Mouse (Mus musculus): Measurements from ENCODE around the gene Zcchc13. TPM values are rescaled to one million over a fixed set of nuclear protein-coding genes. Genes with fewer than 3 reads are reported as not detected.

The Zcchc13 gene
- total RNA-seq (2015) (not detected in 2 replicates), total RNA-seq (2017) (not detected in 2 replicates)

DNA sequence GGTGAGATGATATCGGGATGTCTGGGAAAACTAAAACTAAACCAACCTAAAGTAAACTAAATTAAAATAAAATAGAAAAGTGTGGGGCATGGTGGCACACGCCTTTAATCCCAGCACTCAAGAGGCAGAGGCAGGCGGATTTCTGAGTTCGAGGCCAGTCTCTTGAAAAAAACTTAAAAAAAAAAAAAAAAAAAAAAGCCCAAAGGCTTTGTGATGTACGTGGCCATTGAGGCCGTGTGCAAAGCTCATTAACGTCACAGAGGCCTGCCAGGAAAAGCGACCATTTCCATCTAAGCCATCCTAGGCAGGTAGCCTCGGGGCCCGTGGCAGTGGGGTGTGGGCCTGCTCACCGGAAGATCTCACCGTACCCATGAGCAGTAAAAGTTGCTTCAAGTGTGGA, at the start of gene Zcchc13:
Zcchc13 (plus strand) TSS at position 284 of the 400 bp plus-strand sequence.
- no peak for ATAC-seq (replicated peaks; ENCODE audit: poor library complexity)

DNA sequence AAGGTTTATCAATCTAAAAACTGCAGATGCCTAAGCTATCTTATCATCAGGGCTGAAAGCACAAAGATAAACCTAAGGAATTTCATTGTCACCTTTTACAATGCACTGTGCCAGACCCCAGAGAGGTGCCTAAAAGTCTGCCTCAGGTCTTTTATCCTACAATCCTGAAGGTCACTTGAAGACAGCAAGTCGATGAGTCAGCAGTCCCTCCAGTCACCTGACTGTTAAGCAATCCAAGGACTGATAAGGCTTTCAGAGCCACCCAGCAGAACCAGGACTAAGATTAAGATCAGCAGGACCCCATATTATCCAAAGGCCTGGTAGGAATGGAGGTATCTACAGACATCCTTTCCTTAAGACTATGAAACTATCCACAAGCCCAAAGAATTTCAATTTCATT, 46.1 kb upstream of the Zcchc13 start:
- peak; percentile 26; the same call in 1 of the 2 replicates for ATAC-seq (replicated peaks; ENCODE audit: poor library complexity)

DNA sequence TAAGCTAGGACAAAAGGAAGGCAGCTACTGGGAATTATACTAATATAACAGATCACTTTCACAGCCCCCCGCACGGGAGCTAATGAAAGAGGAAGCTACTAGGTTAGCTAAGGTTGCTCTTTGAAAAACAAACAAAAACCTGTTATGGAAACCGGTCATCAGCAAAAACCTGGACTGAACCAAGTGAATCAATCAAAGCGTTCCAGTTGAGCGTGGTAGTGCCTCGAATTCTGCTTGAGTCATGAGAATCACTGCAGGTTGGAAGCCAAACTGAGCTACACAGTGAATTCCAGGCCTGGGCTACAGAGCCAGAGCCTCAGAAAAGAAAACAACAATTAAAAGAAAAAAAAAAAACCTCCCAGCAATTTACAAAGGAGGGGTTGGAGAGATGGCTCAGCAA, 38.3 kb upstream of the Zcchc13 start:
- ATAC-seq (replicated peaks; ENCODE audit: poor library complexity) = no peak

DNA sequence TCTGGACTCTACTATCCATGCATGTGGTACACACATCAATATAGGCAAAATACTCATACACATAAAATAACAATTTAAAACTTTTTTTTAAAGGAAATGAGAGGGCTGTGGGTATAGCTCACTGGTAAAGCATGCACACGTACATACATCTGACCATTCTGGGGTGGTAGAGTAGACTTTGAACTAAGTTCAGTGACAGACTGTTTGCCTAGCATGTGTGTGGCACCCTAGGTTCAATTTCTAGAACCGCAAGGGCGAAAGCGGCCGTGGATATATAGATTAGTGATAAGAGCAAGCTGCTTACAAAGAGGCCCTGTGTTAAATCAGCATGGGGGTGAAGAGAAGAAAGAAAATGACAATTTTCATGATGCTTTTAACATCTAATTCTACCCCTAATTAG, 27.8 kb upstream of the Zcchc13 start:
- no peak for ATAC-seq (replicated peaks; ENCODE audit: poor library complexity)

DNA sequence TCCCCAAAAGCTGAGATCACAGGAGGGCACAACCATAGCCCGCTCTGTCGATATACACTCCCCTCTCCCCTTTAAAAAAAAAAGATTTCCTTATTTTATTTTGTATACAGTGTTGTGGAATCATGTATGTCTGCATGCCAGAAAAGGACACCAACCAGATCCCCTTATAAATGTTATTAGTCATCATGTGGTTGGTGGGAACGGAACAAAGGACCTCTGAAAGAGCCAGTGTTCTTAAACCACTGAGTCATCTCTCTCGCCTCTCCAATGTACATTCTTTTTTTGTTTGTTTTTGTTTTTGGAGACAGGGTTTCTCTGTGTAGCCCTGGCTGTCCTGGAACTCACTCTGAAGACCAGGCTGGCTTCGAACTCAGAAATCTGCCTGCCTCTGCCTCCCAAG, 26.2 kb upstream of the Zcchc13 start:
- ATAC-seq (replicated peaks; ENCODE audit: poor library complexity) = no peak

DNA sequence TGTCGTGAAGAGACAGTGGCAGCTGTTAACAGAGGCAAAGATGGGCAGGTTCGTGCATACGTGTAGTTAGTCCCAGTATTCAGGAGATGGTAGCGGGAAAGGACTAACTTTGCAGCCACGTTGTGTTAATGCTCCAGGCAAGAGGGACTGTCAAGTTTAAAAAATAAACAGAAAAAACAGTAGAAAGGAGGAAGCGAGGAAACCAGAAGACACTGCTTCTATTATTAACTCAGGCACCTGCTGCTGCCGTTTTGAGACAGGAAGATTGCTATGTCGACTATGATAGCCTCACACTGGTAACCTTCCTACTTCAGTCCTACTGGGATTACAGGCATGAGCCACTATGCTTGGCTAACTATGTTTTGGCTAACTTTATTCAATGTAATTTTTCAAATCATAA, 24.9 kb upstream of the Zcchc13 start:
- no peak for ATAC-seq (replicated peaks; ENCODE audit: poor library complexity)

DNA sequence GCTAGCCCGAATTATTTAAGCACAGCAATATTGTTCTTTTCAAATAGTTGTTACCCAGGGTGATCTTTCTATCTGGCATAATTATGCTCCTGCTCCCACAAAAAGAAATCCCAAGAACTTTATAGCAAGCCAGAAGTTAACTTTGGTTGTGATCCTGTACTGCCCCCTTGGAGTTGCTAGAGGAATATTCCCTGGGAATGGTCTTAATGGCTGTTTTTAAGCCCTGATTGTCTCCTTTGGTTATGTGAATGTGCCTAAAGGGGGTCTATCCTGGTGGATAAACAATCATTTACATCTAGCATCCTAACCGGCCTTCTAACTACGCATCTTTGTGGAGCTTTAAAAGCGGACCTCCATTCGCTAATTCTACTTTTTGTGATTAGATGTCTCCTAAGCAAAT, 20.0 kb upstream of the Zcchc13 start:
- ATAC-seq (replicated peaks; ENCODE audit: poor library complexity) = no peak

DNA sequence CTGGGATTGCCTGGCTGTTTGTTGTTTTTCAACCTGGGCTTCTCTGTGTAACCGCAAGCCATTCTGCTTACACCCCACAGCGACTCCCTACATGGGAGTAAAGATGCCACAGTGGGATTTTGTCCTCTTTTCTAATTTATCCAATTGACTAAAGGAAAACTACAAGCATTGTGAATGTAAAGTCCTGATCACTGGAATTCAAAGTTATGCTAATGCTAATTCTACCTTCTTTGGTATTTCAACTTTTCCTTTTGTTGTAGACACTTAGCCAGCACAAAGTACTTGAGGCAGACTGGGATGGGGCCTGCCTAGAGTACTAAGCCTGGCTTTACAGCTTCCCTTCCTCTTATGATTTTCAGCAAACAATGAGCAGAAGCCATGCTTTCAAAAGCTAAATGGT, 18.9 kb upstream of the Zcchc13 start:
- no peak for ATAC-seq (replicated peaks; ENCODE audit: poor library complexity)

DNA sequence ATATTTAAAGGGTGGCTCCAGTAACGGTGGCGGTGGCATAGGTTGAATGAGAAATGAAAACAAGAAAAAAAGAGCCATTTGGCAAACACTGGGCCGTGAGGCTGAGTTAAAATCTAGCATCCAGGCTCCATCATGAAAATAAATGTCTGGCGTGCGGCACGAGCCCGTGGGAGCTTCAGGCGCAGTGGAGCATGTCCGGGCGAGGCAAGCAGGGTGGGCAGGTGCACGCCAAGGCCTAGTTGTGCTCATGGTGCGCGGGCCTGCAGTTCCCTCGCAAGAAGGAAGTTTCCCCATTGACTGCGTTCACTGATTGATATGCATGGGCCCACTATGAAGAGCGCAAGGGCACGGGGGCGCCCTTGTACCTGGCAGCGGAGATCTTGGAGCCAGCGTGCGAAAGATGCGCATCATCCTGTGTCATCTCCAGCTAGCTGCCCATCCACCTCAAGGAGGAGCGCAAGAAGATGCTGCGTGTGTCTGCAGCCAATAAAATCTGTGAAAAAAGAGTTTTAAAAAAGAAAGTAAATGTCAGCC, 15.6 kb upstream of the Zcchc13 start:
- ATAC-seq (replicated peaks; ENCODE audit: poor library complexity) = no peak

DNA sequence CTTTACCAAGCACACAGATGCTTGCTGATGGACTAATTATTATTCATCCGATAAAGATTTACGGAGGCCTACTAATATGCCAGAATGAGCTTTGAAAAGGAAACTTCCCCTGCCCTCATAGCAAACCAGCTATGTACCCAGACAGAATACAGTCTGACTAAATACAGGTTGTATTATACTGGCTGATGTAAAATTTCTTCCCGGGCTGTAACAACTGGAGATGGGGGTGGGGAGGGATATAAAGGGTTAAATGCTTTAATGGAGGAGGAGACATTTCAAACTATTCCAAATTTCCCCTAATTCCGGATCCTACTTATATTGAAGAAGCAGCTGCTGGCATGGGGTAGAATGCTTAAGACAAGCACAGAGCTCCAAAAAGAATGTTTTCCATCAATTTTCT, 14.9 kb upstream of the Zcchc13 start:
- no peak for ATAC-seq (replicated peaks; ENCODE audit: poor library complexity)

DNA sequence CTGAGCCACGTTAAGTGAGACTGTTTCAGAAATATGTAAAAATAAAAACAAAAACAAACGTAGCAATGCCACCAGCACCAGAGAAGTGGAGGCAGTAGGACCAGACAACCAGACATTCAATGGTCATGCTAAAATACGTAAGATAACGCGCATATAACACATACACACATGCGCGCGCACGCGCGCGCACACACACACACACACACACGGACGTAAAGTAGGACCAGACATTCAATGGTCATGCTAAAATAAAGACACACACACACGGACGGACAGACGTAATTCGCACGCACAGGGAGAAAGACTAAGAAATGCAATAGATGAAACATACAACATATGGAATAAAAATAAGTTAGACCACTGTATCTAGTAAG, 14.2 kb upstream of the Zcchc13 start:
- ATAC-seq (replicated peaks; ENCODE audit: poor library complexity) = peak; percentile 62

DNA sequence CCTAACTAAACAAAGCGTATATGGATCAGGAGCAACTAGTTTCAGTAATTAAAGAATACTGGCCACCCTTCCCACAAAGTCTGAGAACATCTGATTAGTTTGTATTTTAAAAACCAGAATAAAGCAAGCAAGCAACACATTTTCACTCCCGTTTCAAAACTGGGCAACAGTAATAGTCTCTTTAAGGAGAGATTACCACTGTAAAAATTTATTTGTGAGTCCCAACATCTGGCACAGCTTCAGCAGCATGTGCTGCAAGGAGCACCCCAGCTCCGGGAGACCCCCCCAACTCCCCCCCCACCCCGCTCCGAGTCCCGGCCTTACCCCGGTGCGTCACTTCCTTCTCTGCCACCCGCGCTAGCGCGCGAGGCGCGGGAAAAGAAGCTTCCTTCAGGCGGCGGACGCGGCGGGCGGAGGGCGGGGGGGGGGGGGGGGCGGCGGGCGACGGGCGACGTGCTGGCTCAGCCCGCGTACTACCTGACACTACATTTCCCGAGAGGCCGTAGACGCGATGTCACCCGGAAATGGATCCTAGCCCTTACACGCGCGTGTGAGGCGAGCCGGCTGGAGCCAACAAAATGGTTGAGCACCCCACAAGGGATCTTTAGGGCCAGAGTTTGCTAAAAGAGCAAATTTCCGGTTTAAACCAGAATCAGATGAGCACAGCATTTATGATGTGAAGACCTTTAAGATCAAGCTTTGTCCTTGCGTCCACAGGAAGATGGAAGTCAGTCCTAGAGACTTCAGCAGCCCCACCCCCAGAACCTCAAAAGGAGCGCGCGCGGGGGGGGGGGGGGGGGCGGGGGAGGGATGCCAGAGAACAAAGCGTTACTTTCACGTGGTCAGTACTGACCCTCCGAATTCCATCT, 13.6 kb upstream of the Zcchc13 start:
- ATAC-seq (replicated peaks; ENCODE audit: poor library complexity) = peak; percentile 85

DNA sequence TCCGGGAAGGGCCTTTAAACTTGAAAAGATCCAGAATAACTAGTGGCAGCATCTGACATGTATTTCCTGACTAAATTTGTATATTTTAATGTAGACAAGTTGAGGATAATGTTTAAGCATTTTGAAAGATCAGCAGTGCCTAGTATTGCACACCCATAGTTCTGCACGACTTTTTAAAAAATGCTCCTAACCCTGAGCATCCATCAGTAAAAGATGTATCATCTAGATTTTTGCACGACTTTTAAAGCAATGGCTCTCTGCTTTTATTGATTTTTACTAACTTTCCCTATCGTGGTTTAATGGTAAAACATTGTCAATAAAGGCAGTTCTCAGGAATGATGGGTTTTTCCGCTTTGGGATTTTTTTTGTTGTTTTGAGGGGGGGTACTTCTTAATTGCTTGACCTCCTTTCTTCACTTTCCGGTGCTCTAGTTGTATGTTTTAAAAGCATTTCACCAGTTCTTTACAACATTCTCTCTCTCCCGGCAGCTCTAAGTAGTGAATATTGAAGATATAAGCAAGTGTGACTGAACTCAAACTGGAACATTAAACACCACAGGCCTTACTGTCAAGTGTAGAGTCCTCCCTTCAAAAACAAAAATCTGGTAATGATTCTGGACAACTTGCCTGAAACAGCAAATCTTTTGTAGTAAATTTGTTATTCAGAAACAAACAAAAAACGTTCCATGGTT, 12.8 kb upstream of the Zcchc13 start:
- no peak for ATAC-seq (replicated peaks; ENCODE audit: poor library complexity)

DNA sequence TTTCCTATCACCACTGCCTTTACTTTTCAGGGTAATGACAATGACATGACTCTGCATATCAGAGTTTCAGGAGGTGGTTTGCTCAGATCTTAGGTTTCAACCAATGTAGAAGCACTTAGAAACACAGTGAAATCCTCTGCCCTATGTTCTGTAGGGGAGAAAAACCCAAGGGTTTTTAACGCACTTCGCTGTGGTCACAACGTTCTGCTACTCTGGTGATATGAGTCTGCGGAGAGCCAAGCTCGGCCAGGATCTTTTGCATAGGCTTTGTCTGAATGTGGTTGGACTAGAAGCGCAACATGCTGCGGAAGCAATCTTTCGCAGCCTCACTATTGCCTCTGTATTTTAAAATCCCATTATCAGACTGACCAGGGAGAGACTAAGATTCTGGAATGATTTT, 8.6 kb upstream of the Zcchc13 start:
- peak; percentile 16 for ATAC-seq (replicated peaks; ENCODE audit: poor library complexity)

DNA sequence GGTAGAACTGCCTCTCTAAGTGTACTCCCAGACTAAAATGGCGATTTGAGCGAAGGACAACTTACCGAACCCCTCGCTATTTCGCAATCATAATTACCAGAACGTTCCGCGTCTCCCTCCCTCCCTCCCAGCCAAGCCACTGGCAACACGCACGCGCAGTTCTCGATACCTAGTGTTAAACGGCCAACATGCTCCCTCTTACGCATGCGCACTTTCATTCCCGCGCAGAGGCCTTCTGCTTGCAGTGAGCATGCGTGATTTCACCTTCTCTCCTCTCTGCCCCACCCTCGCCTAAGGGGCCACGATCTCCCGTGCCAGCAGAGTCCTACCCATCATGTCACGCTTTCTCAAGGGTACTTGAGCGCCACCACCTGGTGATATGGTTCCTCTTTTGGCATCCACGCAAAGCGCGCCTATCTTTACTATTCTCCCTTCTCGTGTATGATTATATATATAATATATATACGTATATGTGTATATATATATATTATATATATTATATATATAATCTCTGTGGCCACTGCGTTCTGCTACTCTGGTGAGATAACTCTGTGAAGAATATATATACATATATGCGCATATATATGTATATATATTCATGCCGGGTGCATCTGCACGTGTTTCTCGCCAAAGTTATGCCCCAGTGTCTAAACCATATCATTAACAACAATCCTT, 8.0 kb upstream of the Zcchc13 start:
- ATAC-seq (replicated peaks; ENCODE audit: poor library complexity) = peak; percentile 92

DNA sequence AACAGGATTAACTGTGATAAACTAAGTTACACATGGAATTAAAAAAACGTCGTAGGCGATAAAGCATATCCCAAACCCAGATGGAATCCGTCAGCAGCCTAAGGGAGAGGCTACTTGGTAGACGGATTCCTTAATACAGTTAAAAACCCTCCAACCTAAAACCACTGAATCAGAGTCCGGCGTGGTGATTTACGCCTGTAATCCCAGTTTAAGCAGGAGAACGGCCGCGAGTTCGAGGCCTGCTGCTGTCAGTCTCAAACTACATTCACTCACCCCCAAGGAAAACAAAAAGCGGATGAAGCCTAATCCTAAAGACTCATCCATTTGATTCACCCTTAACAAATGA, 7.5 kb upstream of the Zcchc13 start:
- no peak for ATAC-seq (replicated peaks; ENCODE audit: poor library complexity)

DNA sequence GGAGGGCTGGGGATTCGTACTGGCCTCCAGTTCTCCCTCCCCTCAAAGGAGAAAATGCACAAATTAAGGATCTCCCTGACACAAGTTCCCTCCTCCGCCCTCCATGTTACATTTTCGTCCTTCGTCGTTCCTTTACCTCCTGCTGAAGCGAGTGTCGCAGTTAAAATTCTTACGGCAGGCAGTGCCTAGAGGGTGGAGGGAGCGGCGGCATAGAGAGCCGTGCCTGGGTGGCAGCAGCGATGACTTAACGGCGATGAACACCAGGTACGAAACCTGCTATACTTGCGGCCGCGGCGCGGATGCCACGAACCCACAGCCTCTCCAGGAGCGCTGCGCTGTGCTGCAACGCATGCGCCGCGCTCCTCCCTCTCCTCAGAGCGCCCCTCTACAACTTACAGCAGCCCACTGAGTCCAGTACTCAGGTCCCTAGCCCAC, 7.0 kb upstream of the Zcchc13 start:
- peak; percentile 15; the same call in 1 of the 2 replicates for ATAC-seq (replicated peaks; ENCODE audit: poor library complexity)

DNA sequence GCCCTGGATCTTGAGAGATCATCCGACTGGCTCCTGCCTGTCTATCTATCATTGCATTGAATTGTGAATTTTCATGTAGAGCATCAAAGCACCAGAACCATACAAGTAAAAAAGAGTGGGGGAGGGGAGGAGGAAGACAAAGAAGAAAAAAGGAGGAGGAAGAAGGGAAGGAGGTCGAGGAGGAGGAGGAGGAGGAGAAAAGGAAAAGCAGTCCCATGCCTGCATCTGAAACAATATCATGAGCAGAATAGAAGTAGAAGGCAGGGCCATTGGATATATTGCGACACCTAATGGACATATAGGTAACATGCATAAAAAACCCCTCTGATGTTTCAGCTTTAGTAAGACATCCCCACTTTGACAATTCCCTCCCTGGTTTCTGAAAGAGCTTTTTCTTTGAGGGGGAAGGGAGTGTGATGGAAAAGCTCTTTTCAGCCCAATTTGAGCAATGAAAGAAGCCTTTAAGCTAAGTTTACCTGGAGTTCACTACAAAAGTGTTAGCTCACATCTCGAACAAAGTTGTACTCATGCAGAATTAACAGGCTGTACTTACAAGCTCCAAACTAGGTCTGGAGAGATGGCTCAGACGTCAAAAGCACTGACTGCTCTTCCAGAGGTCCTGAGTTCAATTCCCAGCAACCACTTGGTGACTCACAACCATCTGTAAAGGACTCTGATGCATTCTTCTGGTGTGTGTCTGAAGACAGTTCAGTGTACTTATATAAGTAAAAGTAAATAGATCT, 5.8 kb upstream of the Zcchc13 start:
- 0 out of 2 replicates have a peak, but pooled peaks have one; percentile 32 for ATAC-seq (replicated peaks; ENCODE audit: poor library complexity)

DNA sequence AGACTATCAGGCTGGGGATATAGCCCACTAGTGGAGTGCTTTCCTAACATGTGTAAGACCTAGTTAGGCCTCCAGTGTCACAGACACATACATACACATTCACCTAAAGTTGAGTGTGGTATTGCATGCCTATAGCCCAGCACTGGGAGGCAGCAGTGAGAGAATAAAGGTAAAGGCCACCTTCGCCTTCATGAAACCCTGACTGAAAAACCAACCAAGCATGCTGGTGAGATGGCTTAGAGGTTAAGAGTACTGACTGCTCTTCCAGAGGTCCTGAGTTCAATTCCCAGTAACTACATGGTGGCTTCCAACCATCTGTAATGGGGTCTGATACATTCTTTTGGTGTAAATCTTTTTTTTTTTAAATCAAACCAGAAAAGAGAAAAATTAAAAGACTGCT, 1.5 kb upstream of the Zcchc13 start:
- ATAC-seq (replicated peaks; ENCODE audit: poor library complexity) = peak; percentile 48; the same call in 1 of the 2 replicates

DNA sequence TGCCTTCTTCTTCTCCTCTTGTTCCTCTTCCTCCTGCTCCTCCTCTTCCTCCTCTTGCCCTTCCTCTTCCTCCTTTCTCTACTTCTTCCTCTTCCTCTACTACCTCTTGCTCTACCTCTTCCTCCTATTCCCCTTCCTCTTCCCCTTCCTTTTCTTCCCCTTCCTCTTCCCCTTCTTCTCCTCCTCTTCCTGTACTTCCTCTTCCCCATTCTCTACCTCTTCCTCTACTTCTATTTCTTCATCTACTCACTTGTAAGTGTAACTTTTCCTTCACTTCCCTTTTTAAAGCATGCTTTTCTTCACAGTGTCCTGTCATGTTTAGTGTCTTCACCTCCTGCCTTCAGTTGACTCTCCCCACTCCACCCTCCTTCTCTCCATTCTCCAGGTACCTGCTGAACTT, 3.5 kb downstream of the Zcchc13 start:
- ATAC-seq (replicated peaks; ENCODE audit: poor library complexity) = peak; percentile 76

DNA sequence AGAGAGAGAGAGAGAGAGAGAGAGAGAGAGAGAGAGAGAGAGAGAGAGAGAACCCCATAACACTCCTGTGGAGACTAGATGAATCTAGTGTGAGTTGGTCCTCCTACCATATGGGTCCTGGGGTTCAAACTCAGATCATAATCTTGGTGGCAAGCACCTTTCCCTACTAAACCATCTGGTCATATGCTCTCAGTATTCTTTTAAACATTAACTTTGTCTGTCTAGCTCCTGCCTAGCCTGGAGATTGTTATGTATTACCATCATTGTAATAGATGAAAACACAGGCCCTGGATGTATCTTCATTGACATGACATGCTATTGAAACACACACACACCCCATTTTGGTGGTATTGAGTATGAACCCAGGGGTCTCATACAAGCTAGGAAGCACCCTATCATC, 5.6 kb downstream of the Zcchc13 start:
- no peak for ATAC-seq (replicated peaks; ENCODE audit: poor library complexity)
